13 mouse cellular contexts compared by ENCODE assay signal in genomic region chr5:63858901-63859300, GRCm38 (mm10).
"Had no signal": no experiment of that assay in that cellular context is flagged by ENCODE, and none has a peak within 500 bp of the region (broad histone marks: within the 10 kb centered on the region; RNA-seq: fewer than 3 reads in every experiment).

No protein-coding gene starts in this region.

- H3K4me1 ChIP-seq: limb, embryonic 12.5 days; liver, embryonic 13.5 days; lung, embryonic 15.5 days; midbrain, embryonic 13.5 days had no signal

- ATAC-seq: intestine, postnatal 0 days; liver, postnatal 0 days; midbrain, embryonic 13.5 days had no signal

- DNase-seq: kidney, adult 8-10 months; kidney, postnatal 25 days; liver; liver, embryonic 13.5 days; liver, postnatal 0 days; lung, postnatal 14 days; right cerebral cortex, adult 18-20 months; thymus, postnatal 36 days had no signal

- H3K27me3 ChIP-seq: limb, embryonic 12.5 days; liver, embryonic 13.5 days; lung, embryonic 15.5 days; midbrain, embryonic 13.5 days had no signal

- H3K4me2 ChIP-seq: limb, embryonic 12.5 days; liver, embryonic 13.5 days; lung, embryonic 15.5 days; midbrain, embryonic 13.5 days had no signal

- H3K9me3 ChIP-seq: limb, embryonic 12.5 days; liver, embryonic 13.5 days; lung, embryonic 15.5 days; midbrain, embryonic 13.5 days had no signal

- H3K9ac ChIP-seq: limb, embryonic 12.5 days; liver, embryonic 13.5 days; liver, postnatal 0 days; lung, embryonic 15.5 days; midbrain, embryonic 13.5 days had no signal

- H3K4me3 ChIP-seq: limb, embryonic 12.5 days; liver, embryonic 13.5 days; lung, embryonic 15.5 days; midbrain, embryonic 13.5 days had no signal

- H3K27ac ChIP-seq: limb, embryonic 12.5 days; liver, embryonic 13.5 days; lung, embryonic 15.5 days; macrophage; midbrain, embryonic 13.5 days had no signal

- H3K36me3 ChIP-seq: limb, embryonic 12.5 days; liver, embryonic 13.5 days; lung, embryonic 15.5 days; midbrain, embryonic 13.5 days had no signal
